Mouse (Mus musculus) testis, adult 2 months (tissue): ENCODE results near the gene Susd3.

Experiments
- CTCF ChIP-seq: fragments of 200-500 bp; IDR thresholded peaks from 2 replicates; pipeline ENCODE4 v1.5.1; 2012; ENCODE audit warnings: low read depth, mild to moderate bottlenecking, inconsistent platforms, low read length, moderate library complexity; ENCODE audit not compliant: control insufficient read depth, insufficient read depth, insufficient replicate concordance
- POLR2A ChIP-seq: fragments of 200-500 bp; IDR thresholded peaks from 2 replicates; pipeline ENCODE4 v1.6.1; 2012; ENCODE audit warnings: low read depth, mild to moderate bottlenecking, inconsistent platforms, low read length, moderate library complexity; ENCODE audit not compliant: control insufficient read depth

DNA sequence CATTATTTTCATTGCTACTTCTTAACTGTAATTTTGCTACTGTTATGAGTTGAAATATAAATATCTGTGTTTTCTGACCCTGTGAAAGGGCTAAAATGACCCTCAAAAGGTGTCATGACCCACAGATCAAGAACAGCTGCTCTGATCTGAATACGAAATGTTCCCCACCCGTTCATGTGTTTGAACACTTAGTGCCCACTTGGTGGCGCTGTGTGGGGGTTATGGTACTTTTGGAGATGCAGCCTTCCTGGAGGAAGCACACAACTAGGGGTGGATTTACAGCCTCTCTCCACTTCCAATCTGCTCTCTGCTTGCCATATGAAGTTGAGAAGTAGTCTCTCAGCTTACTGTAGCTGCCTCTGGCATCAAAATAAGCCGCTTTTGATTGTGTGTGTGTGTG is 13.8 kb downstream of the Susd3 start:
- TF ChIP-seq CTCF (peak; percentile 28; the same call in 1 of the 2 replicates), POLR2A (no peak)
